Mouse (Mus musculus): ENCODE data around the gene Pstpip1.

- no peak for TF ChIP-seq CTCF (IDR thresholded peaks at IDR 0.05; ENCODE audit: extremely low read depth, insufficient read length, insufficient replicate concordance, low read depth, low read length)
- TF ChIP-seq POLR2A (IDR thresholded peaks at IDR 0.05; ENCODE audit: low read depth, low read length) = no peak
These were observed 16.7 kb downstream of the Pstpip1 start for GRCm38 (mm10) chr9:56106274-56107072.

Measured in small intestine, adult 2 months (tissue).